Mouse (Mus musculus): ENCODE results near the gene Acyp1. TPM values are rescaled to one million over a fixed set of nuclear protein-coding genes. Genes with fewer than 3 reads are reported as not detected.

The Acyp1 gene
- polyA plus RNA-seq (2015; fragmentation: Nextera tagmentation; extraction: Ambion mirVana), result 66.3 and 71.4 TPM in 2 replicates

GRCm38 (mm10) chr12:85287809-85288485 is at the start of gene Acyp1:
Gene Acyp1 (minus strand): TSS chr12:85288438.
- Histone ChIP-seq H3K4me2 (peak within 1 kb of the TSS; percentile 69), H3K4me1 (replicated peaks) (peaks cover 16% of the 10 kb centered on the region), H3K27me3 (peaks cover 33% of the 10 kb centered on the region), H3K36me3 (no peaks in the 10 kb centered on the region), H3K27ac (0 out of 2 replicates have a peak within 1 kb of the TSS, but pooled peaks have one; percentile 18), H3K9ac (peak within 1 kb of the TSS; percentile 55), H3K9me3 (replicated peaks) (no peaks in the 10 kb centered on the region), H3K4me3 (replicated peaks) (peak within 1 kb of the TSS; percentile 58)
- ATAC-seq (ENCODE audit: low read depth), result peak; percentile 58
- DNase-seq, result peak; percentile 20
- WGBS (ENCODE audit: insufficient replicate concordance), result 14% methylated on average over 21 of the region's 21 CpGs

GRCm38 (mm10) chr12:85337567-85338311 is 49.5 kb upstream of the Acyp1 start:
- Histone ChIP-seq H3K4me1 (replicated peaks) (peaks cover 42% of the 10 kb centered on the region), H3K9ac (peak overlapping the region; percentile 97), H3K36me3 (peaks cover 32% of the 10 kb centered on the region), H3K27ac (peak overlapping the region; percentile 94), H3K4me3 (replicated peaks) (peak overlapping the region; percentile 98), H3K9me3 (replicated peaks) (no peaks in the 10 kb centered on the region), H3K27me3 (no peaks in the 10 kb centered on the region), H3K4me2 (peak overlapping the region; percentile 83)
- DNase-seq, result no peak
- 40% methylated on average over 6 of the region's 6 CpGs for WGBS (ENCODE audit: insufficient replicate concordance)
- ATAC-seq (ENCODE audit: low read depth), result peak; percentile 63

DNA sequence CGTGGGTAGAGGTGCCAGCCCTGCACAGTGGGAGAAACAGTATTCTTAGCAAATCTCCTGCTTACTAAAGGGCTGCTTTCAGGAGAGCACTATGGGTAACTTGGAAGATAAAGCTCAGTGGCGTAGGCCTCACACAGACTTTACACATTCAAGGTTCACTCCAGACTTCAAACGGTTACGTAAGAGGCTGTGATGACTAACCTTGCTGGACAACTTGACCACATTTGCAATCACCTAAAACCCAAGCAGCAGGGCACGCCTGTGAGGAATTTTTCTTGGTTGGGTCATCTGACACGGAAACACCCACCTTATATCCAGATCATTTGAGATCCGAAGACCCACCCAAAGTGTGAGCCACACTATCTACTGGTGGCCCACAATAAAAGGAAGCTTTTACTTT is 41.9 kb upstream of the Acyp1 start:
- H3K9ac ChIP-seq, result no peak overlapping the region

DNA sequence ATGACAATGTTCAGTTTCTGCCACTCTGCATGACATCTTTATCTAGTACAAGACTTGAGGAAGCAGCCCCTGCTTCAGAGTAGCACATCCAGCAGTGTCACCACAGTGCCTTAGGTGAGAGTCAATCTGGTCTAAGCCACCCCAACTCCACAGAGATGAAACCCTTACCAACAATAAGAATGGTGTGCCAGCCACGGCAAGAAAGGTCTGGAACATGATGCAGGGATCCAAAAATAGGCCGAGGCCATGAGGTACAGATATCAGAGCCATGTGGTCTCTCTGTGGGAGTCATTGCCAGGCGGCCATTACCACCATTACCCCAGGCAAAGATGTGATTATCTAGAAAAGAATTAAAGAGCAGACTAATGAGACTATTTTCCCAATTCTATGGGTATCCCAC is 20.4 kb upstream of the Acyp1 start:
- H3K27ac ChIP-seq, result no peak overlapping the region
- H3K36me3 ChIP-seq, result peaks cover 97% of the 10 kb centered on the region
- H3K4me1 ChIP-seq (replicated peaks), result peaks cover 6% of the 10 kb centered on the region

More for the DNA sequence above, 41.9 kb upstream of the Acyp1 start:
- 79% methylated on average over 7 of the region's 7 CpGs for WGBS (ENCODE audit: insufficient replicate concordance)
- no peaks in the 10 kb centered on the region for H3K4me1 ChIP-seq (replicated peaks)
- H3K4me3 ChIP-seq (replicated peaks), result no peak overlapping the region
- H3K4me2 ChIP-seq, result no peak overlapping the region
- peaks cover 79% of the 10 kb centered on the region for H3K36me3 ChIP-seq
- no peaks in the 10 kb centered on the region for H3K9me3 ChIP-seq (replicated peaks)
- DNase-seq (no peak), ATAC-seq (ENCODE audit: low read depth) (no peak)
- H3K27me3 ChIP-seq, result no peaks in the 10 kb centered on the region
- H3K27ac ChIP-seq, result no peak overlapping the region

DNA sequence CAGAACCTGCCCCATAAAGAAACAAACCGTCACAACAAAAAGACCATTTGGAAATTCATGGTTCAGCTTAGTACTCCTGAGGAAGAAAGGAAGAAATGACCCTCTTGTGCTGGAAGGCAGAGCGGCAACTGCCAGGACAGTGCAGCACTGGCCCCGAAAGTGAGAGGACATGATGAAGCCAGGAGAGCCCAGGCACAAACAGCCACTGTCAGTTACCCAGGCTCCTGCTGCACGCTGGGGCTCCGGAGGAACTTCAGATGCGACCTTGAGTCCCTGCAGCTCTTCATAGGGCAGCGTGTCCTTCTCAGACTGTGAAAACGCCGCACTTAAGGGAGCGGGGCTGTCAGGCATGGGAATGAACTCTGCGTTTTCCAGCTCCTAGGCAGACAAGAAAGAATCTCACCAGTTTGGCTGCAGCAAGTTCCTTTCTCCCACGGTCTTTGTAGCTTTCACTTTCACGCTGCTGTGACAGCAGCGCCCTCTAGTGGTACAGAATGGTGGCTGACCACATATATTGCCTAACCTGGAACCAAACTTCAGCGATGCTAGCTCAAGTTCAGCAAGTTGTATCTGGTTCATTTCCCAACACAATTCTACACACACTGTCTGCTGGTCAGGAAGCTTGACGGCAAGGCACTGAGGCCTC is 17.1 kb upstream of the Acyp1 start:
- peak overlapping the region; percentile 33 for H3K4me3 ChIP-seq (replicated peaks)
- H3K27ac ChIP-seq, result no peak overlapping the region
- peaks cover 95% of the 10 kb centered on the region for H3K36me3 ChIP-seq
- no peaks in the 10 kb centered on the region for H3K27me3 ChIP-seq
- H3K4me1 ChIP-seq (replicated peaks), result peaks cover 6% of the 10 kb centered on the region
- DNase-seq, result peak; percentile 63
- peak overlapping the region; percentile 58 for H3K9ac ChIP-seq
- 40% methylated on average over 16 of the region's 16 CpGs for WGBS (ENCODE audit: insufficient replicate concordance)
- H3K9me3 ChIP-seq (replicated peaks), result no peaks in the 10 kb centered on the region
- peak; percentile 59 for ATAC-seq (ENCODE audit: low read depth)
- peak overlapping the region; percentile 58 for H3K4me2 ChIP-seq

More for the DNA sequence above, 20.4 kb upstream of the Acyp1 start:
- no peak overlapping the region for H3K4me3 ChIP-seq (replicated peaks)
- 70% methylated on average over 3 of the region's 3 CpGs for WGBS (ENCODE audit: insufficient replicate concordance)
- H3K4me2 ChIP-seq, result no peak overlapping the region
- DNase-seq (no peak), ATAC-seq (ENCODE audit: low read depth) (no peak)
- no peaks in the 10 kb centered on the region for H3K9me3 ChIP-seq (replicated peaks)
- H3K27me3 ChIP-seq, result no peaks in the 10 kb centered on the region
- no peak overlapping the region for H3K9ac ChIP-seq

- DNase-seq, result no peak
- Histone ChIP-seq H3K27me3 (no peaks in the 10 kb centered on the region), H3K36me3 (peaks cover 95% of the 10 kb centered on the region), H3K4me1 (replicated peaks) (peaks cover 6% of the 10 kb centered on the region), H3K4me3 (replicated peaks) (no peak overlapping the region), H3K27ac (no peak overlapping the region), H3K9me3 (replicated peaks) (no peaks in the 10 kb centered on the region), H3K4me2 (no peak overlapping the region), H3K9ac (no peak overlapping the region)
- ATAC-seq (ENCODE audit: low read depth), result no peak
- 56% methylated on average over 4 of the region's 4 CpGs for WGBS (ENCODE audit: insufficient replicate concordance)
Measured at GRCm38 (mm10) chr12:85304725-85305124, 16.5 kb upstream of the Acyp1 start.

DNA sequence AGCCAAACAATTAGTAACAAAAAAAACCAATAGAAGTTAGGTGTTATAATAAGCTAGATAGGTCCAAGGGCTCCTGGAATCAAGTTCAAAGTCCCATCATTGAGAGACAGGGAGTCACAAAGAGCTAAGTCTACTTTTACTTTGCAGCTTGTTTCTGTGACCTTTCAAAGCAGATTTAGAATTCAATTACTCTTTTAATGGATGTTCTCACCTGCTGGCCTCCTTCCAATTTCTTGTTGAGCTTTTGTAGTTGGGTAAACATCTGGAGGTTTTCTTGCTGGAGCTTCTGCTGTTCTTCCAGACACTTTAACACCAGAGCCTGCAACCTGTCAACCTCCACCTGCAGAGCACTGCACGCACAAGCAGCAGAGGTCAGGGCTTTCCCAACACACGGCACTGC is 15.0 kb upstream of the Acyp1 start:
- H3K4me2 ChIP-seq, result no peak overlapping the region
- H3K36me3 ChIP-seq, result peaks cover 86% of the 10 kb centered on the region
- ATAC-seq (ENCODE audit: low read depth) (no peak), DNase-seq (no peak)
- H3K4me1 ChIP-seq (replicated peaks), result peaks cover 6% of the 10 kb centered on the region
- H3K9ac ChIP-seq, result no peak overlapping the region
- 88% methylated on average over 2 of the region's 2 CpGs for WGBS (ENCODE audit: insufficient replicate concordance)
- H3K27ac ChIP-seq, result no peak overlapping the region
- H3K27me3 ChIP-seq, result no peaks in the 10 kb centered on the region
- no peaks in the 10 kb centered on the region for H3K9me3 ChIP-seq (replicated peaks)
- H3K4me3 ChIP-seq (replicated peaks), result no peak overlapping the region

- no peak overlapping the region for H3K27ac ChIP-seq
- peaks cover 44% of the 10 kb centered on the region for H3K36me3 ChIP-seq
- no peak overlapping the region for H3K4me2 ChIP-seq
- H3K27me3 ChIP-seq, result no peaks in the 10 kb centered on the region
- H3K9me3 ChIP-seq (replicated peaks), result peaks cover 6% of the 10 kb centered on the region; the same call in 1 of the 2 replicates
- H3K4me1 ChIP-seq (replicated peaks), result no peaks in the 10 kb centered on the region
- ATAC-seq (ENCODE audit: low read depth) (no peak), DNase-seq (no peak)
- no peak overlapping the region for H3K4me3 ChIP-seq (replicated peaks)
- no peak overlapping the region for H3K9ac ChIP-seq
- WGBS (ENCODE audit: insufficient replicate concordance), result 80% methylated on average over 1 of the region's 1 CpGs
Measured at GRCm38 (mm10) chr12:85298835-85299180, 10.6 kb upstream of the Acyp1 start.

- peaks cover 39% of the 10 kb centered on the region for H3K36me3 ChIP-seq
- H3K27me3 ChIP-seq, result no peaks in the 10 kb centered on the region
- peaks cover 6% of the 10 kb centered on the region; the same call in 1 of the 2 replicates for H3K9me3 ChIP-seq (replicated peaks)
- ATAC-seq (ENCODE audit: low read depth) (no peak), DNase-seq (no peak)
- H3K27ac ChIP-seq, result no peak overlapping the region
- H3K4me3 ChIP-seq (replicated peaks), result no peak overlapping the region
- no peaks in the 10 kb centered on the region for H3K4me1 ChIP-seq (replicated peaks)
- H3K9ac ChIP-seq, result no peak overlapping the region
- 70% methylated on average over 11 of the region's 11 CpGs for WGBS (ENCODE audit: insufficient replicate concordance)
- H3K4me2 ChIP-seq, result no peak overlapping the region
Measured at GRCm38 (mm10) chr12:85298127-85298834, 10.0 kb upstream of the Acyp1 start.

GRCm38 (mm10) chr12:85297345-85297997 is 9.2 kb upstream of the Acyp1 start:
- 76% methylated on average over 10 of the region's 10 CpGs for WGBS (ENCODE audit: insufficient replicate concordance)
- H3K36me3 ChIP-seq, result peaks cover 32% of the 10 kb centered on the region
- no peak overlapping the region for H3K27ac ChIP-seq
- H3K9ac ChIP-seq, result no peak overlapping the region
- H3K4me3 ChIP-seq (replicated peaks), result no peak overlapping the region
- no peak for ATAC-seq (ENCODE audit: low read depth)
- peaks cover 6% of the 10 kb centered on the region; the same call in 1 of the 2 replicates for H3K9me3 ChIP-seq (replicated peaks)
- H3K27me3 ChIP-seq, result no peaks in the 10 kb centered on the region
- no peaks in the 10 kb centered on the region for H3K4me1 ChIP-seq (replicated peaks)
- H3K4me2 ChIP-seq, result no peak overlapping the region
- DNase-seq, result no peak

Data from liver, embryonic 13.5 days (tissue).